Mouse (Mus musculus): ENCODE measurements around the gene Gngt1.

DNA sequence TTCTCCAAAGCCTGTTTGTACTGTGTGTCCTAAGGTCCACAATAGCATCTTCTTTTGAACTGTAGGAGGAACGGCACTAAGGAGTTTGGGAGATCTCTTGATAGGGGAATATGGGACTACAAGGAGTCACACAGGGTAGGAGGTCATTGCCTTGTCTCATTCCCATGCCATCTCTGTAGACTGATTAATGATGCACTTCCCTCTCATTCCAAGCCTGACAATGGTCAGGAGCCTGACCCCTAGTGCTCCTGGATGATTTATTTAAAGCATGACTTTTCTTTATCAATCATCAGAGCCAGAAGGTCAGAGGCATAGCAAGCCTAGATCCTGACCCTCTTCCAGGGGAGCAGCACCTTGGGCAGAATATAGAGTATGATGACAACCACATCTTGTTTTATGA lies 29.1 kb downstream of the Gngt1 start:
- TF ChIP-seq CTCF (IDR thresholded peaks at IDR 0.05; ENCODE audit: control insufficient read depth, insufficient read depth, insufficient read length) (no peak), MYOG (IDR thresholded peaks at IDR 0.05; ENCODE audit: control insufficient read depth, extremely low read depth, insufficient read length) (no peak), MAX (IDR thresholded peaks at IDR 0.05) (no peak), MYOD1 (IDR thresholded peaks at IDR 0.05; ENCODE audit: control insufficient read depth, insufficient read length, low read depth) (no peak), USF1 (IDR thresholded peaks at IDR 0.05; ENCODE audit: low read depth) (no peak), CEBPB (IDR thresholded peaks at IDR 0.05; ENCODE audit: low read depth) (no peak)

All from C2C12 (cell line).